27 mouse cellular contexts compared by ENCODE assay signal in genomic region chr15:85532063-85532462, GRCm38 (mm10). TPM values are rescaled to one million over a fixed set of nuclear protein-coding genes. Genes with fewer than 3 reads are reported as not detected.
DNase-seq lines count a peak whose midpoint lies in the region; ATAC-seq and TF ChIP-seq lines count a peak whose summit lies in the region.
"Had no signal": no experiment of that assay in that cellular context is flagged by ENCODE, and none has a peak within 500 bp of the region (broad histone marks: within the 10 kb centered on the region; RNA-seq: fewer than 3 reads in every experiment).

No protein-coding gene starts in this region.

- no peak for TF ChIP-seq CTCF in hindbrain, postnatal 0 days (IDR thresholded peaks at IDR 0.05; ENCODE audit: low read depth)
- TF ChIP-seq CTCF in lung, adult 2 months (IDR thresholded peaks at IDR 0.05; ENCODE audit: insufficient read depth, low read length), result peak; percentile 17; the same call in 1 of the 2 replicates

- ATAC-seq in hindbrain, postnatal 0 days, result no peak
- ATAC-seq: forebrain, embryonic 14.5 days; liver, embryonic 12.5 days had no signal

- H3K27ac ChIP-seq in hindbrain, embryonic 10.5 days, result peak overlapping the region; percentile 37
- no peak overlapping the region for H3K27ac ChIP-seq in hindbrain, postnatal 0 days
- H3K27ac ChIP-seq: heart, embryonic 13.5 days; hindbrain, embryonic 12.5 days; limb, embryonic 13.5 days; liver, embryonic 12.5 days; lung, embryonic 15.5 days; neural tube, embryonic 12.5 days had no signal

- H3K27me3 ChIP-seq in hindbrain, embryonic 10.5 days (ENCODE audit: insufficient read depth, poor library complexity, severe bottlenecking), result peaks cover 41% of the 10 kb centered on the region
- H3K27me3 ChIP-seq in hindbrain, postnatal 0 days (ENCODE audit: insufficient read depth, low read length), result no peaks in the 10 kb centered on the region
- H3K27me3 ChIP-seq: hindbrain, embryonic 12.5 days; limb, embryonic 13.5 days; lung, embryonic 15.5 days had no signal

- WGBS in hindbrain, embryonic 10.5 days, result 85% methylated on average over 3 of the region's 3 CpGs
- WGBS in hindbrain, postnatal 0 days, result 85% methylated on average over 3 of the region's 3 CpGs
- 62% methylated on average over 3 of the region's 3 CpGs for WGBS in lung, adult 2 months

- no peaks in the 10 kb centered on the region for H3K9me3 ChIP-seq in hindbrain, embryonic 10.5 days
- no peaks in the 10 kb centered on the region for H3K9me3 ChIP-seq in hindbrain, postnatal 0 days (ENCODE audit: low read length)
- H3K9me3 ChIP-seq: heart, embryonic 13.5 days; hindbrain, embryonic 12.5 days; limb, embryonic 13.5 days; liver, embryonic 12.5 days; lung, embryonic 15.5 days; neural tube, embryonic 12.5 days had no signal

- no peak overlapping the region for H3K4me3 ChIP-seq in hindbrain, embryonic 10.5 days
- H3K4me3 ChIP-seq in hindbrain, postnatal 0 days (ENCODE audit: low read length), result no peak overlapping the region
- H3K4me3 ChIP-seq in lung, adult 2 months (replicated peaks; ENCODE audit: extremely low read depth, low read depth, low read length), result no peak overlapping the region
- H3K4me3 ChIP-seq: heart, embryonic 13.5 days; hindbrain, embryonic 12.5 days; limb, embryonic 13.5 days; liver, embryonic 12.5 days; lung, embryonic 15.5 days; neural tube, embryonic 12.5 days had no signal

- H3K9ac ChIP-seq in hindbrain, postnatal 0 days (replicated peaks; ENCODE audit: low read length), result no peak overlapping the region
- H3K9ac ChIP-seq: heart, embryonic 13.5 days; hindbrain, embryonic 12.5 days; limb, embryonic 13.5 days; liver, embryonic 12.5 days; lung, embryonic 15.5 days; neural tube, embryonic 12.5 days had no signal

- peak; percentile 6 for DNase-seq in cerebellum, adult 11 months
- DNase-seq in cerebellum, adult 8-10 months, result no peak
- no peak for DNase-seq in hindbrain, embryonic 10.5 days (ENCODE audit: low spot score)
- no peak for DNase-seq in hindbrain, postnatal 0 days (ENCODE audit: low spot score)
- no peak for DNase-seq in lung, adult 2 months
- DNase-seq in lung, postnatal 10 days, result no peak
- DNase-seq in kidney, postnatal 25 days, result peak; percentile 40 to 53
- no peak for DNase-seq in yolk sac, embryonic 10.5 days (ENCODE audit: low spot score)
- DNase-seq: adrenal gland, postnatal 14 days; gastrocnemius, postnatal 10 days; heart, adult 11 months; heart, postnatal 14 days; midbrain, embryonic 14.5 days; right cerebral cortex, postnatal 14 days had no signal

- no peak overlapping the region for H3K4me2 ChIP-seq in hindbrain, postnatal 0 days (ENCODE audit: low read depth, low read length)
- H3K4me2 ChIP-seq: heart, embryonic 13.5 days; hindbrain, embryonic 12.5 days; limb, embryonic 13.5 days; liver, embryonic 12.5 days; lung, embryonic 15.5 days; neural tube, embryonic 12.5 days had no signal

- H3K36me3 ChIP-seq in hindbrain, embryonic 10.5 days, result peaks cover 39% of the 10 kb centered on the region
- no peaks in the 10 kb centered on the region for H3K36me3 ChIP-seq in hindbrain, postnatal 0 days (ENCODE audit: insufficient read depth, low read length)
- H3K36me3 ChIP-seq: heart, embryonic 13.5 days; limb, embryonic 13.5 days; liver, embryonic 12.5 days; lung, embryonic 15.5 days had no signal

- peaks cover 12% of the 10 kb centered on the region for H3K4me1 ChIP-seq in hindbrain, embryonic 10.5 days (replicated peaks)
- H3K4me1 ChIP-seq in hindbrain, postnatal 0 days (ENCODE audit: insufficient read depth, low read length), result no peaks in the 10 kb centered on the region
- H3K4me1 ChIP-seq in lung, adult 2 months (ENCODE audit: control insufficient read depth, insufficient read depth, low read length), result no peaks in the 10 kb centered on the region
- H3K4me1 ChIP-seq: liver, embryonic 12.5 days; neural tube, embryonic 12.5 days had no signal

- TF ChIP-seq POLR2A in lung, adult 2 months (IDR thresholded peaks at IDR 0.05; ENCODE audit: borderline replicate concordance, extremely low read depth, low read depth, low read length), result no peak

RNA-seq across cellular contexts. Expression of gene 7530416G11Rik, which starts 29.0 kb away (rescaled TPM):
- polyA plus RNA-seq in hindbrain, embryonic 10.5 days (2016; fragmentation: Nextera tagmentation; extraction: Ambion mirVana), result not detected in 2 replicates
- not detected in 2 replicates for total RNA-seq in hindbrain, postnatal 0 days (2014; rRNA removed)
- not detected in 2 replicates for polyA plus RNA-seq in hindbrain, postnatal 0 days (2015; fragmentation: Nextera tagmentation; extraction: Ambion mirVana)
- polyA plus RNA-seq in lung, adult 2 months (2012; rRNA removed), result not detected in 2 replicates
- total RNA-seq: adrenal gland, postnatal 14 days; gastrocnemius, postnatal 10 days; heart, postnatal 14 days; left cerebral cortex, adult 18-20 months; left cerebral cortex, postnatal 25 days; megakaryocyte, adult 5-6 weeks had no signal
- polyA plus RNA-seq: embryonic facial prominence, embryonic 14.5 days; forebrain, embryonic 14.5 days; heart, embryonic 13.5 days; hindbrain, embryonic 12.5 days; limb, embryonic 13.5 days; liver, embryonic 12.5 days; lung, embryonic 15.5 days; midbrain, embryonic 14.5 days; neural tube, embryonic 12.5 days; thymus, postnatal 0 days; urinary bladder, adult 2 months had no signal

RNA-seq across cellular contexts. Expression of gene Wnt7b, which starts 50.2 kb away (rescaled TPM):
- 52.3 and 127 TPM in 2 replicates for polyA plus RNA-seq in hindbrain, embryonic 10.5 days (2016; fragmentation: Nextera tagmentation; extraction: Ambion mirVana)
- 56.6 and 63.1 TPM in 2 replicates for total RNA-seq in hindbrain, postnatal 0 days (2014; rRNA removed)
- 26.0 and 27.2 TPM in 2 replicates for polyA plus RNA-seq in hindbrain, postnatal 0 days (2015; fragmentation: Nextera tagmentation; extraction: Ambion mirVana)
- 7.0 and 13.2 TPM in 2 replicates for polyA plus RNA-seq in lung, adult 2 months (2012; rRNA removed)
- total RNA-seq: megakaryocyte, adult 5-6 weeks had no signal

Comparison
In these comparisons a context has a peak if more than half of its experiments do, and no peak if none do; other contexts are left out.
1. DNase-seq: peak in cerebellum, adult 11 months (single experiment) and kidney, postnatal 25 days (2 of 2); none in cerebellum, adult 8-10 months (single experiment), hindbrain, embryonic 10.5 days (single experiment), hindbrain, postnatal 0 days (single experiment), lung, adult 2 months (single experiment), lung, postnatal 10 days (single experiment) and yolk sac, embryonic 10.5 days (single experiment).